Mouse (Mus musculus): ENCODE data around the gene Dnah12.
"Not testable (repeated sequence)": the region's sequence is repeated elsewhere in the genome, so short reads cannot be mapped to it uniquely, and the experiment has no call there.

Gene Dnah12
- long read RNA-seq, experiment 1, result 0 reads
- long read RNA-seq, experiment 2, result 0 reads

DNA sequence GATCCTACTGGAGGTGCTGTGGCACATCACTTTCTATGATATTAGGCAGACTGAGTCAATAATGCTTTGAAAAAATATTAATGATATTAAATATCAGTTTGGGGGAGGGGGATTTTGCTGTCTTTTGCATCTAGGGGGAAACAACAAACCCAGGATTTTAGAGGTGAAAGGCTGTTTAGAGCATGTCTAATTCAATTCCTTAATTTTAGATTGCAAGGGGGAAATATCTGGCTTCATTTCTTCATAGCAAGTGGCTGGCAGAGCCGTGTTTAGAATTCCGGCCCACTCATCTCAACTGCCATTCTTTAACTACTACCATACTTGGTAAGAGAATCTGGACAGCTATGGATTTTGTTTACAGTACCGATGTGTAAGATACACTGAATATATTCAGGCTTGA is at the start of gene Dnah12:
TSS of gene Dnah12 (plus strand) at position 301 of the 400 bp plus-strand sequence.
- intact Hi-C loops (cut with DNase I), result loop anchor here (10.0 kb wide), 1 partner anchor 332 kb away; no protein-coding TSS in a partner anchor

DNA sequence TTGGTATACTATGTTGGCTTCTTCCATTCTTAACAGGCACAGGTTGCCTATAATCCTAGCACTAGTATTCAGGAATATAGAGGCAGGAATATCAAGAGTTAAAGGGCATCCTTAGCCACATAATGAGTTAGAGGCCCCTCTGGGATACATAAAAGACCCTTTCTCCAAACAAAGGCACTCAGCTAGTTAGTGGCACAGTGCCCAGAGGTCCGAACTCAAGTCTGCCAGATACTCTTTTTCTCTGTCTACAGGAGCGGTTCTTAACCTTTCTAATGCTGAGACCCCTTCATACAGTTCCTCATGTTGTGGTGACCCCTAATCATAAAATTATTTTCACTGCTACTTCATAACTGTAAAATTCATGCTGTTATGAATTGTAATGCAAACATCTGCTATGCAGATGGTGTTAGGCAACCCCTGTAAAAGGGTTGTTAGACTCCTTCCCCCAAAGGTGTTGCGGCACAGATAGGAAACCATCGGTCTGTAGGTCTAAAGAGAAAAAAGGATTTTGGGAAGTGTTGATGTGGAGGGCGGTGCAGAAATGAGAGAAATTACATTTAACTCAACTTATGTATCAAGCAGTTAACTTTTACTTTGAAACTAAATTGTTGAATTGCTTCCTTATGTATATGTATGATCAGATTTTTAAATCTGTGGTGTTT is 47.0 kb upstream of the Dnah12 start:
- intact Hi-C loops (cut with DNase I), result loop anchor here (5.0 kb wide), 1 partner anchor 164 kb away; no protein-coding TSS in a partner anchor

DNA sequence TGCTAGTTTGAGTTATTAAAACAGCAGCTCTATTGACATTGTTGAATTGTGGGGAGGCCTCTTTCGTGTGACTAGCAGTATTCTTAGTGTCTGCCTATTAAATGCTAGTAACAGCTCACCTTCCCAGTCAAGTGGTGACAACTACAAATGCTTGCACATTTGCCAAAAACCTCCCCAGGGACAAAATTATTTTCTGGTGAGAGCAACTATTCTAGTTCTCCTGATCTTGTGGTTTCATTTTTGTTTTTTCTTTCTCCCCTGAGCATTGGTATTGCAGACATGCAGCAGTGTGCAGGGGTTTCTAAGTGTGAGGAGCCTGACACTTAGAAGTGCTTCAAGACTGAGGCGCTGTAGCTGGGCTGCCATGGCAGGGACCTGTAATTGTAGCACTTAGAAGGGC is 45.3 kb upstream of the Dnah12 start:
- intact Hi-C loops (cut with DNase I), result loop anchor here (5.0 kb wide), 1 partner anchor 166 kb away; no protein-coding TSS in a partner anchor

DNA sequence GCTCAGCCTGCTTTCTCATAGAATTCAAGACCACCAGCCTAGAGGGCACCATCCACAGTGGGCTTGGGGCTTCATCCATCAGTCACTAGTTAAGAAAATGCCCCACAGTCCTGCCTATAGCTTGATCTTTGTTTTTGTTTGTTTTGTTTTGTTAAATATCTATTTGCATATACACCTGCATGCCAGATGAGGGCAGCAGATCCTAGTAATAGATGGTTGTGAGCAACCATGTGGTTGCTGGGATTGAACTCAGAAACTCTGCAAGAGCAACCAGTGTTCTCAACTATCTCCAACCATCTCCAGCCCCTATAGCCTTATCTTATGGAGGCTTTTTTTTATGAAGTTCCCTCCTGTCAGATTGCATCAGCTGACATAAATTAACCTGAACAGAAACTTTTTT is 41.2 kb upstream of the Dnah12 start:
- intact Hi-C loops (cut with DNase I), result loop anchor here (5.0 kb wide), 1 partner anchor 160 kb away; no protein-coding TSS in a partner anchor

DNA sequence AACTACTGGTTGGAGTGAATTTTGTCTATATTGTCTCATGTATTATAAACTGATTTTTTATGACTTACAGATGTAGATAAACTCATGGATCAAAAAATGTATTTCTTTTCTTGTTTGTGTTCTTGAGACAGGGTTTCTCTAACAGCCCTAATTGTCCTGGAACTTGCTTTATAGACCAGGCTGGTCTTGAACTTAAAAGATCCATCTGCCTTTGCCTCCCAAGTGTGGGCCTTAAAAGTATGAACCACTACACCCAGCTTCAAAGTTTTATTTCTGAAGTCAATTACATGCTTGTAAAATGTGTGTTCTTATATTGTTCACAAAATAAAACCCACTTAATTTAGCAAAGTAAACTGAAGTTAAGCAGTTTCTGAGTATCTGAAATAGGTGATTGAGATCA is 34.9 kb upstream of the Dnah12 start:
- intact Hi-C loops (cut with DNase I), result no loop called here

DNA sequence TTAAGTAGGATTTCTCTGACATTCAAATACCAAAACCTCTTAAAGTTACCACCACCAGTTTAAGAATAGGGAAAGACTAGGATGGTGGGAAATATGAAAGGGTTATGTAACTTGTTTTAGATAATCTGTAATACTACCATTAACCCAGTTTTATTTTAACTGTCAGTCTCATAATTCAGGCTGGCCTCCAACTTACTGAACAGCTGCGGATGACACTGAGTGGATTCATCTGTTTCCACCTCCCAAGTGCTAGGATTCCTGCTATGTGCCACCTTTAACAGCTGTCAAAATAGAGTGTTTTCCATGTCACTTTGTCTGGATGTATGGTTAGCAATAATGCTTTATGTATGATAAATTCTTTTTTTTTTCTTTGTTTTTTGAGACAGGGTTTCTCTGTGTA is 32.8 kb upstream of the Dnah12 start:
- intact Hi-C loops (cut with DNase I), result no loop called here

DNA sequence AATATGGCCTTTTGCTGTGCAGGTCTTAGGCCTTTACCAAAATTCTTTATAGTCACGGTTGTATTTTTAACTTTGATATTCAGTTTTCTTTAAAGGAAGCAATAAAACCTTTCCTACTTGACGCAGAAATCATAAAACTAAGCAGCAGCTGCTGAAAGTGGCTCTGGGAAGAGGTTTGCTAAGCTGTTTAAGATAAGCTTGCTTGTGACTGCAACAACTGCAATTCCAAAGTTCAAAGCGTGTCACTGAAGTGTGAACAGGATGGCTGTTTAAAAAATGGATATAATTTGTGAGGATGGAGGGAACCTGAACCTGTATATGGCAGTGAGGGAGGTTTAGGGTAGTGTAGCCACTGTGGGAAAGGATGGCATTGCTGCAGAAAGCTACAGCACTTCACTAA is 31.1 kb upstream of the Dnah12 start:
- intact Hi-C loops (cut with DNase I), result no loop called here

DNA sequence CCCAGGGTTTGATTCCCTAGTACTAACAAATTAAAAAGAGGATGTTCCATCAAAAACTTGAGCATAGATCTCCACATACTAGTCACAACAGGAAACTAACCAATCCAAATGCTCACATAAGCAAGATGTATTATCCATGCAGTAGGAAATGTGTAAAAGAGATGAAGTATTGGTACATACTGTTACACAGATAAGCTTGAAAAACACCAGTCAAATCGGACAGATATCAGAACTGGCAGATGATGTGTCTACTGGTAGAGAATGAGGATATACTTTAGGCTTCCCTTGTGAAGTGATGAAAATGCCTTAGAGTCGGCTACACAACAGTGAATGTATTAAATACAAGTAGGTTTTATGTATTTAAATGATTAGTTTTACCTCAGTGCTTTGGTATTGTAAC is 30.6 kb upstream of the Dnah12 start:
- intact Hi-C loops (cut with DNase I), result no loop called here

DNA sequence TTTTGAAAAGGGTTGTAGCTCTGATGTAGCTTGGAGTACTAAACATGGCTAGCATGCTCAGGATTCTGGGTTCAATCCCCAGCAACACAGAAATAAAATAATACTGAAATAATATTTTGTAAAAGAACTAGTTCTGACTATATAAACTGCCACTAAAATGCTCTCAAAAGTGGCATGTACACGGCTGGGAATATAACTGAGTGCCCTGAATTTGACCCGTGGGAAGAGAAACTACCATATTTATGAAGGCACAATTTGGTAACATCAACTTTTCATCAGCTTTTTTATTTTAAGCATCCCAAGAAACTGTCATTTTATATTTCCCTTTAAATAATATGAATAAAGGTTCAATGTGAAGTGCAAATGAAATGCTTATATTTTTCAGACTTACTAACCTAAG is 29.2 kb upstream of the Dnah12 start:
- intact Hi-C loops (cut with DNase I), result no loop called here

DNA sequence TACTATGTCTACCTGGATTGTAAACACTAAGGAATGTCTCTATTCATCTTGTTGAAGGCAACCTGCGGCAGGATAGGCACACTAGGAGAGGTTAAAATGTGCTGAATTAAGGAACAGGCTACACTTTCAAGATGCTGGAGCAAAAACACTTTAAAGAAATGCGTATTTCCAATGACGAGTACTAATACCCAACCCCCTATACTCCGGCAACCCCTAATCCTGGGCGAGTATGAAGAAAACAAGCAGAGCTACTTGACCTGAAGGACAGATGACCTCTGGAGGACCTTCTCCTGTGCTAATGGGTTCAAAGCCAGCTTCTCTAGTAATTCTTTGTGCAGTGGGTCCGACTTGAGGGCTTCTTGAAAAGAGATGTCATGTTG is 25.1 kb upstream of the Dnah12 start:
- intact Hi-C loops (cut with DNase I), result no loop called here

DNA sequence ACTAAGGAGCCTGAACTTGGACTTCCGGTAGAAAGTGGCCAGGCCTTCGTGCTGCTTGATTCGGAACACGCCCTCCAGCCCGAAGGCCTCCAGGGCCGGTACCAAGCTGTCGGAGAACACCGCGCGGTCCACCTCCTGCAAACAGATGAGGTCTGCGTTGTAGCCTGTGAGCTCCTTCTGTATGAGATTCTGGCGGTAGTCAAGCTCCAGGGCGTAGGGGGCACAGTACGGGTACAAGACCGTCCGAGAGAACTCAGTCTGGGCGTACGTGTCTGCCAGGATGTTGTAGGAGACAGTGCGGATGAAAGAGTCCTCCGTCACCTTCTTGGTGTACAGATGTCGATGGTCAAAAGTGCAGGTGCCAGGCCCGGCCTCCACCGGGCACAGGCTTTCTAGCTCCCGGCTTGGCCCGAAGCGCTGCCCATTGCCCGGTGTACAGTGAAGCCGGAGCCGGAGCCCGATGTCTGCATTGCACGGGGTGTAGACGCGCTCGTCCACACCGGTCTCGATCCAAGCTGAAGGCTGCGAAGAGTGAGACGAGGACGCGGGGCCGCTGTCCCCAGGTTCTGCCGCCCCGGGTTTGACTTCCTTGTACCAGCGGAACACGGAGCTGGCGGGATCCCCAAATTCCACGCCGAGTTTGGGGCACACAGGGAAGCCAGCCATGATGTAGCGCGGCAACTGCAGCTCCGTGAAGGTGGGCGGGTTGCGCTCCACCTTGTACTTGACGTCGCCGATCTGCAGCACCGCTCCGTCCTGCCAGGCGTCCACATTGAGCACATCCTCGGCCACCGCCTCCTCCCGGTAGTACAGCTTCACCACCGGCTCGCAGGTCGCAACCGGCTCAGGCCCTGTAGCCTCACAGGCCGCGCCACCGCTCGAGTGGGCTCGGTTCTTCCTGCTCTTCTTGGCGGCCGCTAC is 24.4 kb upstream of the Dnah12 start:
- intact Hi-C loops (cut with DNase I), result no loop called here

DNA sequence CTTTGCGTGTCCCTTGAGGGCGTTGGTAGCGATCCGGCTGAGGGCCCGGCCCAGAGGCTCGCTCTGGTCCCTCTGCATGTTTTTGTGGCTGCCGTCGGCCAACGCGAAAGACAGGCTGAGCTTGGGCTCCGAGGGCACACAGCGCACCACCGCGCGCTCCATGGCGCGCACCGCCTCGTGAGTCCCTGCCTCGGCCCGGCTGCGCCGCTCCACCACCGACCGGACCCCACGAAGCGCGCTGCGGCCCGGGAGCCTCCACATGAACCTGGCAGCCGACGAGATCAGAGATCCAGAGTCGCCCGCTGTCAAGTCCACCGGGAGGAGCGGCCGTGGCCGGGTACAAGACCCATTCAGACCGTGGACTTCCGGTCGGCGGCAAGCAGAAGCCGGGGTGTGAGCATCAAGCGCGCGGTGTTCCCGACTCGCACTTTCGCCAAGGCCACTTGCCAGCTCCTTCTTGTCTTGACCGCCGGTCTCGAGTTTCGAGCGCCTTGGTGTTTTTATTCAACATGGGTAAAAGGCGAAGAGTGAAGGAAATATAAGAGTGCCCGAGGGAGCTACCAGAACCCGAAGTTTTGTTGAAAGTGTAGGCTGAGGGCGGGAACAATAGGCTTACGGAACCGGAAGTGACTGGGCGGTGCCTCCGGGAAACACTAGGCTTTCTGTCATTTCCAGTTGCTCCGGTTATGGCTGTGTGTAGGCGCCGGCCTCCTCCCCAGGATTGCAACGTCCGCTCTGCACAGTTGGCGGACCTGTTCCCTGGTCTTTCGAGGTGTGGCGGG is 23.6 kb upstream of the Dnah12 start, which contains the start of gene Pde12:
TSS of gene Pde12 (minus strand) at position 592 of the 782 bp plus-strand sequence.
- intact Hi-C loops (cut with DNase I), result no loop called here

DNA sequence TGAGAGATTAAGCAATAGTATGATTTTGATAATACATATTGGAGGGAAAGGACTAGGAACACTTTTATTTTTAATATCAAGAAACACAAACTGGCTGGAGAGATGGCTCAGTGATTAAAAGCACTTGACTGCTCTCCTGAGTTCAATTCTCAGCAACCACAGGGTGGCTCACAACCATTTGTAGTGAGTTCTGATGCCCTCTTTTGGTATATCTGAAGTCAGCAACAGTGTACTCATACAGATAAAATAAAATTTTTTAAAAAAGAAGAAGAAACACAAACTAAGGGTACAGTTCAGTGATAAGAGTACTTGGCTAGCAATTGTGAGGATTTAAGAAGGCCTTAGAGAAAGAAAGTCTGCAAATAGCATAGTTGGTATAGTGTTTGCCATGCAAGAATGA is 22.1 kb upstream of the Dnah12 start:
- intact Hi-C loops (cut with DNase I), result no loop called here

DNA sequence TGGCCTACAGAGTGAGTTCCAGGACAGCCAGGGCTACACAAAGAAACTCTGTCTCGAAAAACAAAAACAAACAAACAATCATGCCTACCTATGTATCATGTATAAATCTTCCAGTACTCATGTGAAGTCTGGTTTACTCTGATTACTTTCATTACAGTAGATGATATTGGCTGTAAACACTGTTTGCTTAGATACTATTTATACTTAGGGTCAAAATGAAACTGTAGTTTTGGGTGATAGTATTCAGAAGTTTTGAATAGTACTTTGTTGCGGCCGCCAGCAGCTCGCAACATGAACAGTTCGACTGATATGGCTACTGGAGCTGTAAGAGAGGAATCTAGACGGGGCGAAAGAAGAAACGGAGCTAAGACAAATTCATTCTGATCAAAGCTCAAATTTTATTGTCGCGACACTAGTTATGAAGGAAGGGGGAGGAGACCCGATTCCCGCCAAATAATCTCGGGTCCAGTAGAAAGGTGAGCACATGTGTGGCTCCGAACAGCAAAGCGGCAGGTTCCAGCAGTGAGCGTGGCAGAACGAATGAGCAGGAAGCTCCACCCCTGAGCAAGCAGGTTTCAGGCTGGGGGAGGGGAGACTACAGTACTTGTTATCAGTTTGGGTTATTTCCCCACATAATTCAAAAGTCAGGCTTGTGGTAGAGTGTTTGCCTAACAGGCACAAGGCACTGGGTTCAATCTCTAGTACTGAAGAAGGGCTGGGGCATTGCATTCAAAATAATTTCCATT is 21.0 kb upstream of the Dnah12 start:
- intact Hi-C loops (cut with DNase I), result not testable (repeated sequence)

DNA sequence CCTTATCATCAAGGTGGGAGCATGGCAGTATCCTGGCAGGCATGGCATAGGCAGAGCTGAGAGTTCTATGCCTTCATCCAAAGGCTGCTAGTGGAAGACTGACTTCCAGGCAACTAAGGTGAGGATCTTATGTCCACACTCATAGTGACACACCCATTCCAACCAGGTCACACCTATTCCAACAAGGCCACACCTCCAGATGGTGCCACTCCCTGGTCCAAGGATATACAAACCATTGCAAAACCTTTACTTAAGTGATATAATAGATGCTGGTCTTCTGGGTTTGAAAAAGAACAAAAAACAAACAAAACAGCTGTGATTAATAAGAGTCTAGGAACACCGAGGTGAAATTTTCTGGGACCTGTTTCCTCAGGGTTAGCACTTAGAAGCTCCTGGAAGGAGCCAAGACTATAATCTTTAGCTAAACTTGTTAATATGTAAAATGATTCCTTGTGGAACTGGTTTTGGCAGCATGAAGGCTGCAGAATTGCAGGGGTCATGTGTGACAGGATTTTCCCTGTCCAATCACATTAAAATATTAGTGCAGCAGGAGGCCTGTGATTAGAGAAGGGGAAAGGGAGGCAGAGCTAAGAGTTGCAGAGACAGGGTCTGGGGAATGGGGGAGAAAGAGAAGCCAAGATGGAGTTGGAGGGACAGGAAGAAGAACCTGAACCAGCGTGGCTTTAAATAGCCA is 18.5 kb upstream of the Dnah12 start:
- intact Hi-C loops (cut with DNase I), result not testable (repeated sequence)

DNA sequence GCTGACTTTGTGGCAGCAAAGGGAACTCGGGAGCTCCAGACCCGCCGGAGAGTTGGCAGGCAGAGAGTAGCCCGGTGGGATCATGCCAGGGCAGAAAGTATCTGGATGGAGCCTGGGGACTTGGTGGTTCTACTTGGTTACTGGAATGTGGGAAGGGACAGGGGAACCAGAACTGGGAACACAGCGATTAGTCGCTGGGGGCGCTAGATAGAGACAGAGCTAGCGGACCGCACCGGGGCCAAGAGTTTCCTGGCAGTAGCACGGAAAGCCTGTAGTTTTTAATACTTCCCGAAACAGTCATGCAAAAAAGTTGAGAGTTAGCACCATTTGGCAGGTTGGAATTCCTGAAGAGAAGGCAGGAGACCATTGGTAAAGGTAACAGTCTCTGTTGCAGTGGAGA is 17.7 kb upstream of the Dnah12 start:
- intact Hi-C loops (cut with DNase I), result no loop called here

DNA sequence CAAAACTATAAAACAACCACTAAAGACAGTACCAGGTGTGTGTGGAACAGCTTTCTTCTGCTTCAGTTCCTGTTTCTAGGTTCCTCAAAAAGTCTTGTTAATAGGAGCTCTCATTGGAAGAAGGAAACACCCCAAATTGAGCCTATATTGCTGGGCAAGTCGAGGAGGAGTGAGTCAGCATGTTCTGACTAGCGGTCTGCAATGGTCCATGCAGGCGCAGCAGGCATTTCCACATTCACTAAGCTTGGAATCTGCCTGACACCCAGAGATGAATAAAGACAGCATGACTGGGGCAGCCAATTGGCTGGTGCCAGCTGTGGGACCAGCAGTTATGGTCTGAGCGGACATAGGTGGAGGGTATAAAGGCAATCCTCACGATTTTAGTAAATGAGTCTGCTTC is 17.3 kb upstream of the Dnah12 start:
- intact Hi-C loops (cut with DNase I), result no loop called here

DNA sequence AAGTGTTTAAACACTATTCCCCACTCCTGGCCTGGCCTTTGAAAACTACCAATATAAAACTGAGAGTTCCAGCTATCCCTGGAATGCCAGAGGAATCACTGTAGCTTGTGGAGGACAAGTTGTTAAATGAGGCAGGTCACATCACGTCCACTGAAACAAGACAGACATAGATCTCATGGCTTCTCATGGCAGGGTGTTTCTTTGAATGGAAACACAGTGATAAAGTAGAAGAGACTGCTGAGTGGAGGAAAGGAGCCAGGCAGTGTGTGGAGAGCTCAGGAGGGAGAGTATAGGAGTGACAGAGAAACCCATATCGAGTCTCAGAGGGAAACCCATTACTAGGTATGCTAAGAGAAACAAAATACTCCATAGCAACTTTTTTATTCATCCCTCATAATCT is 2.3 kb upstream of the Dnah12 start:
- intact Hi-C loops (cut with DNase I), result loop anchor here (10.0 kb wide), 1 partner anchor 334 kb away; no protein-coding TSS in a partner anchor

DNA sequence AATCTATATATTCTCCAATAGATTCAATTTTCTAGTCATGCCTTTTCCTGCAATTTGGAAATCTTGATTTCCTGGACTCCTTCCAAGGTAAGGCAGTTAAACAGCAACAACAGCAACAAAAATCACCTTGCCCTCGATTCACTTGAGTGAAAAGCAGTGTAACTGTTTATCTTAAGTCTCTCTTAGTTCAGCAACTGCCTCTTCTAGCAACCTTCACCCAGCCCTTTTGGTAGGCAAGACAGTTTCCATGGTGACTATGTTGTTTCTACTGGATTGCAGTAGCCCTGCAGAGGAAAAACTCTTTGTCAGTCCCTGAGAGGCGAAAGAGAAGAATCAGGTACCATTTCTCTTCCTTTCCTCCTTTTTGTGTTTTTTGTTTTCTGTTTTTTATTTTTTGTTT is 1.7 kb upstream of the Dnah12 start:
- intact Hi-C loops (cut with DNase I), result loop anchor here (10.0 kb wide), 1 partner anchor 333 kb away; no protein-coding TSS in a partner anchor

DNA sequence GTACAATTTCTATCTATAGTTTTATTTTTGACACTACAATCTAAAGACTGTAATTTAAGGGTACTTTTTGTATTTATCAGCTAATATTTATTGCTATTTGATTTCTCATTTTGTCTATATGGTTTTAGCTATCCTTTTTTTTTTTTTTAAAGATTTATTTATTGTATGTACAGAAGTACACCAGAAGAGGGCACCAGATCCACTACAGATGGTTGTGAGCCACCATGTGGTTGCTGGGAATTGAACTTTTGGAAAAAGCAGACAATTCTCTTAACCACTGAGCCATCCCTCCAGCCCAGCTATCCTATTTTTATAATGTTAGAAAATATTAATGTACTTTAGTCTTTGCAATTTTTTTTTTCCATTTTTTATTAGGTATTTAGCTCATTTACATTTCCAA is 4.8 kb downstream of the Dnah12 start:
- intact Hi-C loops (cut with DNase I), result loop anchor here (10.0 kb wide), 1 partner anchor 327 kb away; no protein-coding TSS in a partner anchor

Measured in adrenal gland (tissue).